Mouse (Mus musculus) left cerebral cortex, postnatal 14 days (tissue): Measurements from ENCODE around the gene Gpat2. TPM values are rescaled to one million over a fixed set of nuclear protein-coding genes. Genes with fewer than 3 reads are reported as not detected.

ENCODE experiments used
- DNase-seq, 2 experiments: peaks; one replicate each; pipeline ENCODE4 v3.0.0; 2021 to 2022; ENCODE audit warnings: low spot score in 2 of 2, mixed read lengths in 1 of 2
- intact Hi-C: fragments of 180-260 bp; cut with DNase I; formaldehyde crosslinking; loops from one replicate; pipeline ENCODE4 v1.15.1; 2025
- total RNA-seq, 2 experiments: library from RNA; stranded (reverse); gene quantifications; 2 replicates each; pipeline ENCODE4 v1.2.3; 2021

Gpat2 gene
- total RNA-seq, 2 experiments from 2014 or later: 0.22 to 0.25 TPM

DNA sequence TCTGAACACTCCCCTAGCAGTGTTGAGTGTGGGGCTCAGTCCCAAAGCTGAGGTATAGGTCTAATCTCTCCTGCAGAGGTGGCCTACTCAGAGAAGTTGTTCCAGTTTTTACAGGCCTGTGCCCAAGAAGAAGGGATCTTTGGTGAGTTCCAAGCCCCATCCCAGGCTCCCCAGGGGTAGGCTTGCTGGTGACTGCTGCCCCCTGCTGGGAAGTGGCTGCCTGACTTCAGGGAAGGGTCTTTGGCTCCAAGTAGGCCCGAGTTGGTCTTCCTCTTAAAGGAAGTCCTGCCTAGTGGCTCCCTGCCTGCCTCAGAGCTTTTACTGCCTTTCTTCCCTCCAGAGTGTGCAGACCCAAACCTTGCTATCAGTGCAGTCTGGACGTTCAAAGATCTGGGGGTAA is 10.1 kb downstream of the Gpat2 start:
- intact Hi-C loops: no loop called here
- DNase-seq: no peak

DNA sequence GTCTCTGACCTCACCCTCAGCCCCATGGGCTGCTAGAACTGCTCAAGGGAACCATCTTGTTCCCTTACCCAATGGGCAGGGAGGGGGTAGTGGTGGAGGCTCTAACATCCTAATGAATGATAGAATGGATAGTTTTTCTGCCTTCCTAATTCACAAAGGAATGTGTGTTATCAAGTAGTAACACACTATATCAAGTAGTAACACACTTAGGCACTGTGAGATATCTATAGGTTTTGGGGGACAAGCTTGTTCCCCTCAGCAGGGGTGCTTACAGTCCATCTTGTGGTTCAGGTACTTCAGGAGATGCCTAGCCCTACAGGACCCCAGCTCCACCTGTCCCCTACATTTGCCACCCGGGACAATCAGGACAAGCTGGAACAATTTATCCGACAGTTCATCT is 10.6 kb downstream of the Gpat2 start:
- no peak for DNase-seq
- intact Hi-C loops: no loop called here

DNA sequence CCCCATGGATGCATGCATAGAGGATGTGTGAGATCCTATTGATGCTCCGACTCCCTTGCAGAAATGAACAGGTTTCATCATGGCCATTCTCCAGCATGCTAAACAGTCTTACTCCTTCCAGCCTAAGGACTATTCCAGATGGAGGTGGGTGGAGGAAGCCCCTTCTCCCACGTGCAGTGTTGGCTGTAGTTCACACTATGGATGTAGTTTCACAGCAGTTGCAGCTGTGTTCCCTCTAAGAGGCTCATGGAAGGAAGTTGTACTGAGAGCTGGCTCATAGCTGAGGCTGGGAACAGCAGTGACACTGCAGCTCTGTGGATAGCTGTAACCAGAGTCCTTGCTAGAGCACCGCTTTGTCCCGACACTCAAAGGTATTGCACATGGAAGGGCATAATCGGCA is 12.7 kb downstream of the Gpat2 start:
- intact Hi-C loops: no loop called here
- DNase-seq: peak; percentile 62 to 81

DNA sequence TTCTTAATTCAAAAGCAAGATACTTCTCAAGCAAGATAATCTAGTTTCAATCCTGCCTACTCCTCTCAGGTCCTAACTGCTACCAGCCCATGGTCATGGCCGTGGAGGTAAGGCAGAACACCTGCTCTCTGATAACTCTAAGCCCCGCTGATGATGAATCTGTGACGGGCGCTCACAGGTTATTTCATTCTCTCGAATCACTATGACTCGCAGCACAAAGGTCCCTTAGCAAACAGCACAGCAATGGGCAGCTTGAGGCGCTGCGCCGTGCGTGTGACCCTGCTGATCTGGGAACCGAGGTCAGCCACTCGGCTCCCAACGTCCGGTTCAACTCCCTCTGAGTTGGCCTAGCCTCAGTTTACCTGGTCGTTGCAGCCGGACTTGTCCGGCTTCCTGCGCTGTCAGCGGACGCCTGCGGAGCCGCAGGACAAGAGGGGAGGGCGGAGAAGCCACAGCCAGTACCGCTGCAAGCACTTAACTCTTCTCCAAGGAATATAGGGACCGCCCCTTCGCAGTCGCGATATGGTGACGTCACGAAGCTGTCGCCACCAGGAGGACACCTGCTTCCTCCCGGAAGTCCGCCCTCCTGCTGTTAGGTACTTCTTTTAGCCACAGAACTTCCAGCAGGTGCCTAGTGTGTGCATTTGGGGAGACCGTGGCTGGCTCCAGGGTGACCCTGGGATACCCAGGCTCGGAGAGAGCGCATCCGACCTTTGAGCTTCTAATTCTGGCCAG is 19.2 kb downstream of the Gpat2 start, which contains the start of gene Fahd2a:
Gene Fahd2a (minus strand): TSS at position 511 of the 735 bp plus-strand sequence.
- intact Hi-C loops: no loop called here
- peak; percentile 84 to 88 for DNase-seq

DNA sequence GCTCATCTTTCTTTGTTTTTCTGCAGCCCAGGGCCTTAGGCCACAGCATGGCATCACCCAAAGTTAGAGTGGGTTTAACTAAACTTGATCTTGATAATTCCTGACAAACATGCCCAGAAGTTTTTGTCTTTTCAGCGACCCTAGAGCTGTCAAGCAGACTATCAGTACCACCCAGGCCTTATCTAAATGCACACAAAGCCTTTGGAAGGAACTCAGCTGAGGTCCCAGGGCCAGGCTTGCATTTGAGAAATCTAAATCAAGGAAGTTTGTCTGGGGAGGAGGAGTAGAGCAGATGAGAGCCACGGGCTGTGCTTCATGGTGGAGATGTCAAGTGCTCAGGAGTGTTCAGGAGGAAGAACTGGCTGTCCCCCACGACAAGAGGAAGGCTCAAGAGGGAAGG is 21.8 kb downstream of the Gpat2 start:
- intact Hi-C loops: loop anchor here (5.0 kb wide), 1 partner anchor 105 kb away; no protein-coding TSS in a partner anchor
- DNase-seq: no peak

DNA sequence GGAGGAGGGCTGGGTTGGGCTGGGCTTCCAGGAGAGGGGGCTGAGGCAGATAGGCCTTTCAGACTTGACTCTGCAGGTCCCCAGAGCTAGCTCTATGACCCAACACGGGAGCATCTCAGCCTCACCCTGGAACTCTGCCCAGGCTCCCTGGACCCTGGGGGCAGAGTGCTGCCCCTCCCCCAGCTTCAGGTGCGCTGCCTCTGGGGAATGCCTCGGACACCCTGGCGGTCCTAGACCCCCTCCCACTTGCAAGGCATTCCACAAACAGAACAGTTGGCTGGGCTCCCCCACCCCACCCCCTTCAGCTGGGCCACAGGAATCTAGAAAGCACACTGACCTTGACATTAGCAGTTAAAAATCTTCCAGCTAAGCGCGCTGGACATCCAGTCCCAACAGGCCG is 24.7 kb downstream of the Gpat2 start:
- no peak for DNase-seq
- intact Hi-C loops: loop anchor here (5.0 kb wide), 1 partner anchor 103 kb away; no protein-coding TSS in a partner anchor

DNA sequence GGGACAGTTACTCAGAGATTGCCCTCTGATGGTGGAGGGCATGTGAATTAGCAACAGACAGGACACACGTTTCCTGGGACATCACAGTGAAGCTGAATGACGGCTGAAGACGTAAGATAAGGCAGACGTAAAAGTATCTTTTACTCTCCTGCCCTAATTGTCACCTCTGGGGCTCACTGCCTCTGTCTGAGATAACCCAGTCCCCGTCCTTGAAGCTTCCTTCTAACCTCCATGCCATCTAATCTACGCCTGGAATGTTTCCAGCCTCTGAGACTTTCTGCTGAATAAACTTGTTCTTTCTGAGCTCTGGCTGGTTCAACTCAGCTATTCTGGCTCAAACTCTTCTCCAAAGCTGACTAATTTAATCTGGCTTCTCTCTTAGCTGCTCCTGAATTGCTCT is 26.7 kb downstream of the Gpat2 start:
- DNase-seq: no peak
- intact Hi-C loops: loop anchor here (2.0 kb wide), 1 partner anchor 89 kb away; the partner anchor contains the start of gene Adra2b

DNA sequence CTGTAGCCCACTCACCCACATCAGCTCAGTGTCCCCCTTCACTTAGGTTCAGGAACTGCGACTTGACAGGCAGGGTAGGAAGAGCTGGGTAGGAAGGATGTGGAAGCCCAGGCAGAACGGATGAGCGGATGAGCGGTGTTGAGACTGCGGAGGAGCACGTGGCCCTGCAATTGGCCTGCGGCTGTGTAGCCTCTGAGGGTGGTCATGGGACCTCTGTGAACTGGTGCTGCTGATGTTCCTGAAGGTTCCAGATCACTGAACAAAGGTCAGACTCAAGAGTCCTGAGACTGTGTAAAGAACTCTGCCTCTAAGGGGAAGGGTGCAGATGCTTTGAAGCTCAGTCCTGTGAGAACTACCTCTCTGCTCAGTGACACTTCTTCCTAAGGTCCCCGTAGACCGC is 28.1 kb downstream of the Gpat2 start:
- no peak for DNase-seq
- intact Hi-C loops: loop anchor here (2.0 kb wide), 1 partner anchor 90 kb away; the partner anchor contains the start of gene Adra2b

DNA sequence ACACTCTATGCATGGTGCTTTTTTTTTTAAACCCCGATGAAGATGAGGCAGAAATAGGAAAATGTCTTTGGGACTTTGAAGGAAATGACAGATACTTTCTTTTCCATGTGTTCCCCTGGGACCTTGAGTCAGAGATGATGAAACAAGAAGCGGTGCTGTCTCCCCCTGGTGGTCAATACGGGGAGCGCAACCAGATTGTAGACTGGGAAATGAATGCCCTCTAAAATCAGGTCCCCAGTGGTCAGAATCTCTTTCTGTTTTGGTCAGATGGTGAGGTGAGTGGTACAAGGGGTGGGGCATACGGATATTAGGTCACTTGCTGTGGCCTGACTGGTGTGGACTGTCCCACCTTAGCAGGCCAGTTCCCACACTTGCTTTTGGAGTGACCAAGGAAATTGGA is 28.8 kb downstream of the Gpat2 start:
- DNase-seq: peak; percentile 84 to 87
- intact Hi-C loops: loop anchor here (2.0 kb wide), 1 partner anchor 91 kb away; the partner anchor contains the start of gene Adra2b

DNA sequence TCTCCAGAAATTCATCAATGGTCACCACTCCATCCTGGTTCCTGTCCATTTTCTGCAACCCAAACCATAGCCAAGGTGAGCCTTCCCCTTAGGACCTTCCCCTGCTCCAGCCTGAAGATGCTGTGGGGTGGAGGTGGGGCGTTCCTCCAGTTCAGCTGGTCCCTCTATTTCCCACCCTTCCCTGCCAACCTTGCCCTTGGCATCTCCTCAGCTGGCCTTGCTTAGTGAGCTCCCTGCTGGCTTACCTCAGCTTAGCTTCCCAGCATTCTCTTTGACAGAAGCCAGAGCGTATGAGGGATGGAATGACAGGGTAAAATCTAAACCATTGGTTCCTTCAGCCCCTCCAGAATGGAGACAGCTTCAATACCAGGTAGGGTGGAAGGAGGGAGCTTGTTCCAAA is 34.3 kb downstream of the Gpat2 start:
- intact Hi-C loops: no loop called here
- no peak for DNase-seq

DNA sequence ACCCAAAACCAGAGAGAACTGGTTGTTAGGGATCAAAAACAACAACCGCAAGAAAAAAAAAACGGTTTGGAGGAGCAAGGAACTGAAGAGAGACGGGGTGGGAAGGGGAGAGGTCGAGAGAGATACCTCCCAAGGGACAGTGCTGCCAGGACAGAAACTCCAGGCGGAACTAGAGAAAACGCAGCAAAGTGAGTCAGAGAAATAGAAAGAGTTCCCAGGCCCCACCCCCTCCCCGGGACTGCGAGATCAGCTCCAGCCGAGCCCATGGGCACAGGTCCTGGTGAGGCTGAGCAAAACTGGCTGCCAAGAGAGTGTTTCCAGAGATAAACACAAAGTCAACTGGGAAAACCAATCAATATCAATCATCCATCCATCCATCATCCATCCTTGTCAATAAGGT is 36.4 kb downstream of the Gpat2 start:
- intact Hi-C loops: no loop called here

DNA sequence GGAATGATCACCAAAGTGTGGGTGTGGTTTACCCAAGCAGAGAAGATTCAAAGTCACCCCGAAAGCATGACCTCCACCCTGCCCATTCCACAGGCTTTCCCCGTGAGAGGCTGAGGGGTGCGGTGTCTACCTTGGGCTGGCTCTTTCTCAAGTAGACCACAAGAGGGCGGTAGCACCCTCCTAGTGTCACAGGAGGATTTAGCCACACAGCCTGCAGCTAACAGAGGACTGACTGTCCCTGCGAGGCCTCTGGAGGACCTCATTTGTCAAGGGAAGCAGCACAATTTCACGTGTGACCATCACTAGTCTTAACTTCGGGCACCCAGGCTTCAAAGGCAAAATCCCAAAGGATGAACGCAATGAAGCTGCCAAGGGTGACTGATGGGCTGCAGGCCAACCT is 37.3 kb downstream of the Gpat2 start:
- intact Hi-C loops: loop anchor here (2.0 kb wide), 2 partner anchors 38 to 96 kb away; no protein-coding TSS in a partner anchor
- DNase-seq: peak; percentile 70 to 71

More for the DNA sequence above, 36.4 kb downstream of the Gpat2 start:
- DNase-seq: no peak

DNA sequence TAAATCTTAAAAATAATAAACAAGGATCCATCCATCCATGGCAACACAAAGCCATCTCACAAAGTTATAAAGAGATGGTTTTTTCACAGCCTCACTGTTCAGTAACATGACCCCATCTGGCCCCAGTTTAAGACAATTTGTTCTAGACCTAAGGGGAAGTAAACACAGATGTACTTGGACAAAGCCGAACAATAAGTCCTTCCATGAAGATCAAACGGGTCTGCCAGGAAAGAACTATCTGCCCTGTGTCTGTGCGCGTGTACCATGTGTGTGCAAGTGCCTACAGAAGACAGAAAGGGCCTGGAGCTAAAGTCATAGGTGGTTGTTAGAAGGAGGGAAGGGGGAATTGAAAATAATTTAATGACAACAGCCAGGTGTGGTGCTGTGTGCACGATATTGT is 45.2 kb downstream of the Gpat2 start:
- no peak for DNase-seq
- intact Hi-C loops: no loop called here

DNA sequence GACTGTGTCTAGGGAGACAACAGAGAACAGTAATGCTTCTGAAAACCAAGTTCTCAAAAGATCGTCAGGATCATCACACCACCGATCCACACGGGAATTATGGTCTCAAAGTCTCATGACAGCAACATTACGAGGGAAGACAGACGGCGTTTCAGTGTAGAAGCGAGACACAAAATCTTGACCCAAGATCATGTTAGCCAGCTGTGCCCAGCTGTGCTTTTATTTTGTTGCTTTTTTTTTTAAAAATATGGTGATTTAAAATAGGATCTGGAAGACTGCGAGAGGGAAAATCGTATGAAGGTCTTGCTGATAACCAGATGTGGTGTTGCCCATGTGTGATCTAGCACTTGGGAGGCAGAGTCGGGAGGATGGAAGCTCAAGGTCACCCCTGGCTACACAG is 45.7 kb downstream of the Gpat2 start:
- intact Hi-C loops: no loop called here
- DNase-seq: no peak

DNA sequence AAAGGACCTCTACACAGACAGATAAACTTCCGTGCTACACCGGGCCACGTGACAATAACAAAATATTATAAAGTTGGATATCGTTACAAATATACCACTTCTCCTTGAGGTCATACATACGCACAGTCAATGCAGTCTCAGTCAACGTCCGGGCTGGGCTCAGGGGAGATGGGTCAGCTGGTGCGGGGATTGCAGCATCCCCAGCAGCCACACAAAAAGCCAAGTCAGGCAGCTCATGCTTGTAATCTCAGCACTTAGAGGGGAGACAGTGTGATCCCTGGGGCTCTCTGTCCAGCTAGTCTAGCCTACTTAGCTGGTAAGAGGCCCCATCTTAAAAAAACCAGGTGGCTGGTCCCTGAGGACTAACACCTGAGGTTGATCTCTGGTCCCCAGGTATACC is 46.3 kb downstream of the Gpat2 start:
- intact Hi-C loops: no loop called here
- no peak for DNase-seq

DNA sequence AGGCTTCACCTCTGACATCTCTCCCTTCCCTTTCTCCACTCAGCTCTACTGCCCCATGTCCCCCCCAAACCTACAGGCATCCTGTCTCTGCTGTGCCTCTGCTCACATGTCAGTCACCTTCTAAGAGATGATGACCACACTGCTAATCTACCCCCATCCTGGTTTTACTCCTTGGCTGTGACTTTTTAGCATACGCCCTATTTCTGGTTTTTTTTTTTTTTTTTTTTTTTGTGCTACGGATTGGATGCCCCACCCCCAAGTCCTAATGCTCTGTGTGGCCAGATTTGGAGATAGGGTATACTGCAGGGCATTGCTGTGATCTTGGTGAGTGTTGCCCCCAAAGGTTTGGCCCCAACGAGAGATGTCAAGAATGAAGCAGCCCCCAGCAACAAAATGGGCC is 47.3 kb downstream of the Gpat2 start:
- no peak for DNase-seq
- intact Hi-C loops: no loop called here

DNA sequence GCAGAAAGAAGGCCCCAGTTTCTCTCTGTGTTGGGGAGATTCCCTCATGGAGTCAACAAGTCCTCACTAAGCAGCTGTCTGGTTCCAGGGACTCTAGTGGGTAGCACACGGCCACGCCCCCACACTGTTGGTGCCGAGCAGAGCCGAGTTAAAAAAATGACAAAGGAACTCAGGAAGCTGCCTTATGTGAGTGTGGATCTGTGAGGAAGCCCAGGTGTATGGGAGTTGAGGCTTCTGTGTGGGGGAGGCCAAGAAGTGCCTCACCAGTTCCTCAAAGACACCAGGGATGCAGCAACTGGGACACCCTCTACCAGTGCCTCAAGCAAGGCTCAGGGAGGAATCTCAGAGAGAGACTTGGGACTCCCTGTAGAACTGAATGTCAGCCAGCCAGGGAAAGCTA is 54.2 kb downstream of the Gpat2 start:
- intact Hi-C loops: no loop called here
- DNase-seq: peak in 1 of 2 experiments; percentile 34

DNA sequence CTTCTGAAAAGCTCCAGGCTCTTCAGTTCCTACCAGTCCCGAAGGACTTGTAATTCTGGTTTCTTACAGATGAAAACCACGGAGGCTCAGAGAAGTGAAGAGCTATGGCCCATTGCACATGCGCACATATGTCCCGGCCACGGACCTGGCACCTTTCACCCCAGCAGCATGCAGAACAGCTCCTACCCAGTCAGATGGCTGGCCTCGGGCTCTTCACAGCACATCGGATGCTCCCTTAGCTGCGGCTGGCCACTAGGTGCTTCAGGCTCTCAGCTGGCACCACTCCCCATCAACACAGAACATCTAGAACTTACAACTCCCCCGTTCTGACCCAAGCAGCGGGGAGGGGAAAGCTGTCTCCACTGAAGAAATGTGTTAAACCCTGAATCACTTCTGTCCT is 54.8 kb downstream of the Gpat2 start:
- intact Hi-C loops: no loop called here

DNA sequence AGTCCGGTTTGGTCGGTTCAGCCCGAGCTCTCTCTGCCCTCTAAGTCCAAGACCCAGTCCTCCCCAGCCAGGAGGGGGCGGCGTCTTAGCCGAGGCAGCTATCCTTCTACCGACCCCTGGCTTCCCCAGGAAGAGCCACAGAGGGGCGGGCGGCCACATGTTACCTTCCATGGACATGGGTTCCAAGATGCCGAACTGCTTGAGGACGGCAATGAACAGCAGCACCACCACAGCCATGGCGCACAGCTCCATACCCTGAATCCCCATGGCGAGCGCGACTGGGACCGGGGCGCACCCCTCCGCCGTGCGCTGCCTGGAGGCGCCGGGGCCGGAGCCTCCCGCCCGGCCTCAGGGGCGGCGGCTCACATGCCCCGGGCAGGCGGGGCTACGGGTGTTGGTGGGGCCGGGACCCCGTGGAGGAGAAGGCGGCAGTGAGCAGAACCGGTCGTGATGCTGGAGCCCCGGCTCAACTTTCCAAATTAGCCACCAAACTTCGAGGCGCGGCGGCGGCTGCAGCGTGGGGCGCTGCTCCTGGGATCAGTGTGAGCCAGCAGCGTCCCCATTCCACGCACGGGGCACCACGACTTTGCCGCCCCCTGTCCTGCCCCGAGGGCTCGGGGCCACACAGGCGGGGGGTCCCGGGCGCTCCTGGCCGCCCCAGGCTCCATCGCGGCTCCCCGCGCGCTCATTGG is 57.0 kb downstream of the Gpat2 start:
- intact Hi-C loops: no loop called here
- no peak for DNase-seq

More for the DNA sequence above, 54.8 kb downstream of the Gpat2 start:
- DNase-seq: no peak

DNA sequence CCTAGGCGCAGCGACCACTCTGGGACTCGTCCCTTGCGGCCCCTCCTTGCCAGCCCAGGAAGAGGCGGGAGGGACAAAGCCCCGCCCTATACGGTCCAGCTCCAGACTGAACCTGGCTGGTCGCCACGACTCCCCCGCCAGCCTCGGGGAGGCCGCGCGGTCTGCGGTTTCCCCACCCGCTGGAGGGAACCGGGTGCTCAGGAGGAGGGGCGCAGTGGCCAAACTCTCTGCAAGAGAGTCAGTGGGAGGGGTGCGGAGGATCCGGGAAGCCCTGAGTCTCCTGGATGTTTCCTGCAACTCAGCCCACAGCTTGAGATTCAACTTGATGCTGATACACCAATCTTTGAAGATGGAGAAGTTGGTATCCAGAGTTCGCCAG is 57.5 kb downstream of the Gpat2 start:
- DNase-seq: peak in 1 of 2 experiments; percentile 46
- intact Hi-C loops: no loop called here

DNA sequence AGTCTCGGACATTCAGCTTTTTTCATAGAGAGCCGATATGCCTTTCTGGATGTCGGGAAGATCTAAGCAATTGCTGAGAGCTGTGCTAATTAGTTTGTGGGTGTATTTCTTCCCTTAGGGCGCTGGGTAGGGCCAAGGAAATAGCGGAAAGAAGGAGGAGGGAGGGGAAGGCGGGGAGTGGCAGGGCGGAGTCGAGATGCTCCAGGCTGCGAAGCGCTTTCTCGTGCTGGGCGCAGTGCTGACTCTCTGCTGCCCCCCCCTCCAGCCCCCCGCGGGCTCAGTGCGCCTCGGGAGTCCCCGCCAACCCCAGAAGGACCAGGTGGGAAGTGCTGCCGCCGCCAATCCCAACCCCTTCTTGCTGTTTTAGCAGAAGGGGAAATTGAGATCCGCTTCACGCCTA is 58.0 kb downstream of the Gpat2 start:
- intact Hi-C loops: no loop called here
- no peak for DNase-seq
